Mouse (Mus musculus) hindbrain, embryonic 12.5 days (tissue): ENCODE measurements around the gene Mrps2. TPM values are rescaled to one million over a fixed set of nuclear protein-coding genes. Genes with fewer than 3 reads are reported as not detected.
"Not testable (repeated sequence)": the region's sequence is repeated elsewhere in the genome, so short reads cannot be mapped to it uniquely, and the experiment has no call there.

Source experiments
- ATAC-seq: fragments of 200-750 bp; cut with Nextera tagmentation; 2 replicates; pipeline ENCODE4 v1.8.0; 2017; ENCODE audit warnings: moderate TSS enrichment; ENCODE audit not compliant: low FRiP score
- H3K27ac ChIP-seq: fragments of 300-500 bp; sonication (generic); 2 replicates; pipeline ENCODE4 v1.5.1; 2016; ENCODE audit warnings: mild to moderate bottlenecking
- H3K27me3 ChIP-seq: fragments of 300-500 bp; sonication (generic); 2 replicates; pipeline ENCODE4 v1.6.1; 2016; ENCODE audit warnings: mild to moderate bottlenecking
- H3K36me3 ChIP-seq: fragments of 300-500 bp; sonication (generic); 2 replicates; pipeline ENCODE4 v1.6.1; 2016; ENCODE audit warnings: mild to moderate bottlenecking
- H3K4me1 ChIP-seq: fragments of 300-500 bp; sonication (generic); 2 replicates; pipeline ENCODE4 v1.6.1; 2016
- H3K4me2 ChIP-seq: fragments of 300-500 bp; sonication (generic); replicated peaks from 2 replicates; pipeline ENCODE4 v1.6.1; 2016; ENCODE audit warnings: mild to moderate bottlenecking
- H3K4me3 ChIP-seq: fragments of 300-500 bp; sonication (generic); 2 replicates; pipeline ENCODE4 v1.5.1; 2016; ENCODE audit warnings: mild to moderate bottlenecking
- H3K9ac ChIP-seq: fragments of 300-500 bp; sonication (generic); 2 replicates; pipeline ENCODE4 v1.6.1; 2016; ENCODE audit warnings: mild to moderate bottlenecking, moderate library complexity
- H3K9me3 ChIP-seq: fragments of 300-500 bp; sonication (generic); replicated peaks from 2 replicates; pipeline ENCODE4 v1.6.1; 2016; ENCODE audit warnings: mild to moderate bottlenecking
- WGBS: fragments of 180-500 bp; shearing (Covaris S2); methylation state at CpG from one replicate; pipeline ENCODE4 v1.1.7; 2016; 5-methylcytosine and 5-hydroxymethylcytosine counted together
- polyA plus RNA-seq: library from polyadenylated mRNA; unstranded; fragments of >200 nt; fragmentation: Nextera tagmentation; extraction: Ambion mirVana; gene quantifications from 2 replicates; pipeline ENCODE4 v1.2.1, GENCODE M21; 2016

The Mrps2 gene
- polyA plus RNA-seq, 1 experiment from 2014 or later: 54.3 TPM

GRCm38 (mm10) chr2:28447315-28447670 is 20.6 kb upstream of the Mrps2 start:
- peaks cover 8% of the 10 kb centered on the region for H3K4me1 ChIP-seq
- H3K9ac ChIP-seq: peak overlapping the region; percentile 89
- no peaks in the 10 kb centered on the region for H3K9me3 ChIP-seq
- peak overlapping the region; percentile 85 for H3K4me3 ChIP-seq
- 5% methylated on average over 11 of the region's 11 CpGs for WGBS
- peak overlapping the region; percentile 79 for H3K27ac ChIP-seq
- peak overlapping the region; percentile 91 for H3K4me2 ChIP-seq
- peaks cover 6% of the 10 kb centered on the region; the same call in 1 of the 2 replicates for H3K27me3 ChIP-seq
- ATAC-seq: peak; percentile 69
- peaks cover 26% of the 10 kb centered on the region for H3K36me3 ChIP-seq

GRCm38 (mm10) chr2:28451663-28452062 is 16.2 kb upstream of the Mrps2 start:
- H3K27ac ChIP-seq: no peak overlapping the region
- no peak overlapping the region for H3K4me2 ChIP-seq
- H3K27me3 ChIP-seq: 0 out of 2 replicates have a peak, but pooled peaks cover 6% of the 10 kb centered on the region
- H3K4me1 ChIP-seq: peaks cover 8% of the 10 kb centered on the region
- peaks cover 46% of the 10 kb centered on the region for H3K36me3 ChIP-seq
- no peak overlapping the region for H3K9ac ChIP-seq
- H3K9me3 ChIP-seq: no peaks in the 10 kb centered on the region
- 95% methylated on average over 11 of the region's 11 CpGs for WGBS
- ATAC-seq: no peak
- no peak overlapping the region for H3K4me3 ChIP-seq

- H3K9me3 ChIP-seq: no peaks in the 10 kb centered on the region
- H3K36me3 ChIP-seq: peaks cover 46% of the 10 kb centered on the region
- ATAC-seq: no peak
- H3K4me1 ChIP-seq: no peaks in the 10 kb centered on the region
- no peak overlapping the region for H3K4me3 ChIP-seq
- no peak overlapping the region for H3K4me2 ChIP-seq
- 90% methylated on average over 6 of the region's 6 CpGs for WGBS
- H3K27me3 ChIP-seq: no peaks in the 10 kb centered on the region
- no peak overlapping the region for H3K9ac ChIP-seq
- no peak overlapping the region for H3K27ac ChIP-seq
Observed at GRCm38 (mm10) chr2:28453539-28453938, 14.3 kb upstream of the Mrps2 start.

- no peak overlapping the region for H3K4me3 ChIP-seq
- no peak overlapping the region for H3K27ac ChIP-seq
- no peaks in the 10 kb centered on the region for H3K27me3 ChIP-seq
- H3K9me3 ChIP-seq: no peaks in the 10 kb centered on the region
- no peak for ATAC-seq
- H3K4me1 ChIP-seq: no peaks in the 10 kb centered on the region
- H3K4me2 ChIP-seq: no peak overlapping the region
- WGBS: 87% methylated on average over 1 of the region's 1 CpGs
- H3K36me3 ChIP-seq: peaks cover 27% of the 10 kb centered on the region
- no peak overlapping the region for H3K9ac ChIP-seq
Observed at GRCm38 (mm10) chr2:28456616-28457015, 11.2 kb upstream of the Mrps2 start.

- H3K9ac ChIP-seq: no peak overlapping the region
- H3K36me3 ChIP-seq: peaks cover under 1% of the 10 kb centered on the region; the same call in 1 of the 2 replicates
- no peak overlapping the region for H3K27ac ChIP-seq
- H3K9me3 ChIP-seq: no peaks in the 10 kb centered on the region
- WGBS: 43% methylated on average over 3 of the region's 3 CpGs
- peaks cover 17% of the 10 kb centered on the region for H3K4me1 ChIP-seq
- peaks cover 7% of the 10 kb centered on the region for H3K27me3 ChIP-seq
- ATAC-seq: no peak
- H3K4me3 ChIP-seq: no peak overlapping the region
- no peak overlapping the region for H3K4me2 ChIP-seq
Observed at GRCm38 (mm10) chr2:28463919-28464318, 3.9 kb upstream of the Mrps2 start.

- H3K4me2 ChIP-seq: no peak overlapping the region
- no peaks in the 10 kb centered on the region for H3K9me3 ChIP-seq
Observed at GRCm38 (mm10) chr2:28464919-28465318, 2.9 kb upstream of the Mrps2 start.

GRCm38 (mm10) chr2:28465836-28466518 is 1.9 kb upstream of the Mrps2 start, which contains the start of gene 1700007K13Rik:
Gene 1700007K13Rik, minus strand, starts transcription at chr2:28466332.
- H3K36me3 ChIP-seq: peaks cover 22% of the 10 kb centered on the region
- peak within 1 kb of the TSS; percentile 23 for H3K4me3 ChIP-seq
- peak within 1 kb of the TSS; percentile 58 for H3K4me2 ChIP-seq
- peak; percentile 60 for ATAC-seq
- H3K4me1 ChIP-seq: peaks cover 19% of the 10 kb centered on the region
- peak within 1 kb of the TSS; percentile 32; the same call in 1 of the 2 replicates for H3K9ac ChIP-seq
- H3K27ac ChIP-seq: no peak within 1 kb of the TSS
- 4% methylated on average over 25 of the region's 25 CpGs for WGBS
- H3K9me3 ChIP-seq: no peaks in the 10 kb centered on the region
- peaks cover 7% of the 10 kb centered on the region for H3K27me3 ChIP-seq

More at GRCm38 (mm10) chr2:28464919-28465318, 2.9 kb upstream of the Mrps2 start:
- Histone ChIP-seq H3K4me3 (no peak overlapping the region), H3K27ac (no peak overlapping the region), H3K27me3 (peaks cover 7% of the 10 kb centered on the region), H3K36me3 (peaks cover 11% of the 10 kb centered on the region), H3K4me1 (peaks cover 19% of the 10 kb centered on the region), H3K9ac (no peak overlapping the region)
- no peak for ATAC-seq
- 76% methylated on average over 9 of the region's 9 CpGs for WGBS

- no peaks in the 10 kb centered on the region for H3K9me3 ChIP-seq
- H3K36me3 ChIP-seq: peaks cover 42% of the 10 kb centered on the region
- H3K27me3 ChIP-seq: peaks cover 7% of the 10 kb centered on the region
- H3K4me1 ChIP-seq: peaks cover 19% of the 10 kb centered on the region
- peak overlapping the region; percentile 77 for H3K4me2 ChIP-seq
- peak overlapping the region; percentile 96 for H3K4me3 ChIP-seq
- peak overlapping the region; percentile 98 for H3K9ac ChIP-seq
- WGBS: 57% methylated on average over 18 of the region's 18 CpGs
- H3K27ac ChIP-seq: no peak overlapping the region
- no peak for ATAC-seq
Observed at GRCm38 (mm10) chr2:28468486-28469225, 790 bp downstream of the Mrps2 start.

GRCm38 (mm10) chr2:28469461-28469860 is 1.6 kb downstream of the Mrps2 start:
- Histone ChIP-seq H3K9ac (no peak overlapping the region), H3K4me2 (no peak overlapping the region), H3K4me3 (no peak overlapping the region), H3K36me3 (peaks cover 42% of the 10 kb centered on the region), H3K4me1 (peaks cover 19% of the 10 kb centered on the region), H3K27me3 (peaks cover 7% of the 10 kb centered on the region), H3K27ac (no peak overlapping the region), H3K9me3 (no peaks in the 10 kb centered on the region)
- ATAC-seq: no peak
- WGBS: 96% methylated on average over 14 of the region's 14 CpGs

GRCm38 (mm10) chr2:28470591-28470990 is 2.7 kb downstream of the Mrps2 start:
- Histone ChIP-seq H3K4me3 (no peak overlapping the region), H3K27me3 (peaks cover 1% of the 10 kb centered on the region), H3K4me1 (peaks cover 19% of the 10 kb centered on the region), H3K9ac (no peak overlapping the region), H3K36me3 (peaks cover 42% of the 10 kb centered on the region), H3K27ac (no peak overlapping the region), H3K9me3 (no peaks in the 10 kb centered on the region), H3K4me2 (no peak overlapping the region)
- no peak for ATAC-seq
- 91% methylated on average over 2 of the region's 2 CpGs for WGBS

- not testable (repeated sequence) for H3K27me3 ChIP-seq, H3K9me3 ChIP-seq, ATAC-seq, H3K4me3 ChIP-seq, H3K4me2 ChIP-seq, H3K9ac ChIP-seq, H3K27ac ChIP-seq, H3K4me1 ChIP-seq
- WGBS: 95% methylated on average over 8 of the region's 8 CpGs
- peaks cover 42% of the 10 kb centered on the region for H3K36me3 ChIP-seq
Observed at GRCm38 (mm10) chr2:28472011-28472410, 4.1 kb downstream of the Mrps2 start.

GRCm38 (mm10) chr2:28477993-28478392 is 10.1 kb downstream of the Mrps2 start:
- H3K9ac ChIP-seq, H3K27ac ChIP-seq, ATAC-seq, H3K27me3 ChIP-seq, H3K9me3 ChIP-seq, H3K4me1 ChIP-seq, H3K4me3 ChIP-seq, H3K36me3 ChIP-seq, H3K4me2 ChIP-seq: not testable (repeated sequence)
- 93% methylated on average over 4 of the region's 5 CpGs for WGBS
